Mouse (Mus musculus) liver, embryonic 16.5 days (tissue): ENCODE measurements around the gene Gm37240. TPM values are rescaled to one million over a fixed set of nuclear protein-coding genes. Genes with fewer than 3 reads are reported as not detected.
A peak's percentile ranks its signal among the peaks of the same experiment; 100 is the strongest.

Experiments
- ATAC-seq: fragments of 200-750 bp; cut with Nextera tagmentation; 2 replicates; pipeline ENCODE4 v1.8.0; 2017; ENCODE audit warnings: low read depth, mild to moderate bottlenecking, moderate number of reproducible peaks, moderate library complexity
- H3K27ac ChIP-seq: fragments of 300-500 bp; sonication (generic); 2 replicates; pipeline ENCODE4 v1.5.1; 2014; ENCODE audit warnings: mild to moderate bottlenecking, low read length
- H3K27me3 ChIP-seq: fragments of 300-500 bp; sonication (generic); 2 replicates; pipeline ENCODE4 v1.6.1; 2014; ENCODE audit warnings: low read depth, low read length, mixed read lengths; ENCODE audit not compliant: control insufficient read depth, insufficient read depth
- H3K36me3 ChIP-seq: fragments of 300-500 bp; sonication (generic); 2 replicates; pipeline ENCODE4 v1.6.1; 2014; ENCODE audit warnings: mild to moderate bottlenecking; ENCODE audit not compliant: control insufficient read depth, insufficient read depth
- H3K4me1 ChIP-seq: fragments of 300-500 bp; sonication (generic); 2 replicates; pipeline ENCODE4 v1.6.1; 2014; ENCODE audit warnings: low read depth, low read length, mixed read lengths; ENCODE audit not compliant: control insufficient read depth
- H3K4me2 ChIP-seq: fragments of 300-500 bp; sonication (generic); 2 replicates; pipeline ENCODE4 v1.6.1; 2014; ENCODE audit warnings: low read depth, low read length, mixed read lengths
- H3K4me3 ChIP-seq: fragments of 300-500 bp; sonication (generic); 2 replicates; pipeline ENCODE4 v1.5.1; 2014; ENCODE audit warnings: low read depth, mild to moderate bottlenecking, low read length
- H3K9ac ChIP-seq: fragments of 300-500 bp; sonication (generic); 2 replicates; pipeline ENCODE4 v1.6.1; 2014; ENCODE audit warnings: low read depth, low read length
- H3K9me3 ChIP-seq: fragments of 300-500 bp; sonication (generic); replicated peaks from 2 replicates; pipeline ENCODE4 v1.6.1; 2016; ENCODE audit warnings: low read length; ENCODE audit not compliant: control insufficient read depth
- WGBS: fragments of 180-500 bp; shearing (Covaris S2); extraction: QIAGEN DNeasy Blood & Tissue Kit; methylation state at CpG from one replicate; pipeline ENCODE4 v1.1.7; 2014; ENCODE audit not compliant: insufficient replicate concordance; 5-methylcytosine and 5-hydroxymethylcytosine counted together
- polyA plus RNA-seq: library from polyadenylated mRNA; unstranded; fragments of >200 nt; fragmentation: Nextera tagmentation; extraction: Ambion mirVana; gene quantifications from 2 replicates; pipeline ENCODE4 v1.2.1, GENCODE M21; 2015

Gm37240 gene
- polyA plus RNA-seq, 1 experiment from 2014 or later = 0.65 TPM

DNA sequence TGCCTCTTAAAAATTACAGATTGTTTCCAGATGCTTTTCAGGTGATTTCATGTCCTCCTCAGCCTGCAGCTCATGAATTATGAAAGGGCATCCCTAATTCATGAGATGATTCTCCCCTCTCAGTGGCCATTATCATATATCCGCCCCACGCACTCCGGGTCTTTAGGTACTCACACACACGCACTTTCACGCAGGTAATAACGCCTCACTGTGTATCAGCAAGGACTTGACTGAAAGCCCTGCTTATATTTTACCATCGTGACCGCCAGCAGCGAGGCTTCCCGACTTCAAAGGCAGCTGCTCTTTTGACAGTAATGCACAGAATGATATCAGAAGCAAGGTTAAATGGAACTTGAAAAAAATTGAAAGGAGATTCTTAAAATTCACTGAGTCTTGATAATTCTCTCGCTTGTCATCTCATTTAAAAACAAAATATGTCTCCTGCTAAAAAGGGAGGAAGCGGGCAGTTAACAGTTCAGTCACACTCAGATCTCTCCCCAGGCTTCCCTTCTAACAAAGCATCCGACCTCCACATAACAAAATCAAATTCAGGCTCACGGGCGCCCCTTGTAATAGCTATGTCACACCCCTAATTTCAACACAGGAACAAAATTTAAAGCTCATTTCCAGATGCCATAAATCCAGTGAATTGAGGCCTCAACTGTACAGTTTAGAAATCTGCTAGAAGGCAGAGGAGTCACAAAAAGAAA, 66.3 kb downstream of the Gm37240 start:
- no peak overlapping the region for H3K4me2 ChIP-seq
- no peak overlapping the region for H3K9ac ChIP-seq
- no peaks in the 10 kb centered on the region for H3K27me3 ChIP-seq
- H3K9me3 ChIP-seq = no peaks in the 10 kb centered on the region
- H3K4me1 ChIP-seq = no peaks in the 10 kb centered on the region
- ATAC-seq = no peak
- WGBS = 73% methylated on average over 15 of the region's 15 CpGs
- H3K27ac ChIP-seq = no peak overlapping the region
- no peak overlapping the region for H3K4me3 ChIP-seq
- H3K36me3 ChIP-seq = no peaks in the 10 kb centered on the region

DNA sequence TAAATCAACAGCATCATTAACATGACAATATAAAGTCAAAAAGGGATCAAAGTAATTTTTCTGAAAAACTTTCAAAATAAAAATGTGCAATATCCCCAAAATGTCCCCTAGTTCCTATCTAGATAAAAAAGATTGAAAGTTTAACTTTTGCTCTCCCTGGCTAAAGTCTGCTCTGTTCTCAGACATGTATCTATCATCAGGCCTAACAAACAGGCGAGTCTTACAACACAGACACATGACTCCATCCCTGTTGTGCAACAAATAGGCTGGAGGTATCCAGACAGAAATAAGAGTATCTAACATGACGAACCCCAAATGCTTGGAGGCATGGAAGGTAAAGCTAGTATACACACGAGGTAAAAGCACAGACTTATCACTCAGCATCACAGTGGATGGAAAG, 68.0 kb downstream of the Gm37240 start:
- H3K9ac ChIP-seq = no peak overlapping the region
- H3K4me1 ChIP-seq = no peaks in the 10 kb centered on the region
- no peak overlapping the region for H3K27ac ChIP-seq
- no peaks in the 10 kb centered on the region for H3K9me3 ChIP-seq
- no peaks in the 10 kb centered on the region for H3K27me3 ChIP-seq
- 45% methylated on average over 3 of the region's 3 CpGs for WGBS
- no peak overlapping the region for H3K4me3 ChIP-seq
- no peak overlapping the region for H3K4me2 ChIP-seq
- H3K36me3 ChIP-seq = no peaks in the 10 kb centered on the region
- ATAC-seq = no peak

DNA sequence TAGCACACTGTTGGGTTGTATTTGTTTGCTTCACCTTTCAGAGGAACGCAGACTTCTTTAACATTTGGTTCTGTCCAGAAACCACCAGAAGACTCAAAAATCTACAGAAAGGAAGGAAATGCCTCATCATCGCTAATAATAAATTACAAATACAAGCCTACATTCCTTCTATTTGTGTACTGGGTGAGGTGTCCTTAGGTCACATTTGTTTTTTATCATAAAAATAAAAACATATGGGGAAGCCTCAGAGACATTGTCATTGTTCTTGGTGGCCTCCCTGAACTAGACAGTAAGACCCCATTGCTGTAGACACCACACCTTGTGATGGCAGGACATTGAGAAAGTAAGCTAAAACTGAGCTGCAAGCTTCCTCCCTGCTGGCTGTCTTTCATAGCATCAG, 70.1 kb downstream of the Gm37240 start, which contains the start of gene Fam160a1:
Gene Fam160a1, minus strand, starts transcription at position 101 of the 400 bp plus-strand sequence.
- Histone ChIP-seq H3K27me3 (no peaks in the 10 kb centered on the region), H3K4me3 (no peak within 1 kb of the TSS), H3K27ac (no peak within 1 kb of the TSS), H3K4me2 (no peak within 1 kb of the TSS), H3K4me1 (peaks cover 2% of the 10 kb centered on the region; the same call in 1 of the 2 replicates), H3K9me3 (no peaks in the 10 kb centered on the region), H3K9ac (no peak within 1 kb of the TSS), H3K36me3 (no peaks in the 10 kb centered on the region)
- ATAC-seq = no peak
- 65% methylated on average over 2 of the region's 2 CpGs for WGBS

DNA sequence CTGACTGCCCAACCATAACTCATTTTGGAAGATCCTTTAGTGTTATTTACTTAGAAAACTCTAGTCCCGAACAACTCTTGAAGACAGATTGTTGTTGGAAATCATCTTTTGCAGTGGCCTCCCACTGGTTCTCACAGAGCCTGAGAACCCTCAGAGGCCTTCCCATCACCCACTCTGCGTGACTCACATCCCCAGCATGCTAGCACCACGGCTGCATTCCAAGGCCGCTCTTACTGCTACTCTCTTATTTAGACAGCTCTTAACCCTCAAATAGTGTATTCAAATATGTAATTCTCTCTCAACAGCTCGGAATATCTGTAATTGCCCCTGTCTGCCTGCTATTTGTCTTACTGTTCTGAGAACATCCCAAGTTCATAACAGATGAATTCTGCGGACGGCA, 73.1 kb downstream of the Gm37240 start:
- Histone ChIP-seq H3K27ac (no peak overlapping the region), H3K4me2 (no peak overlapping the region), H3K4me3 (no peak overlapping the region), H3K27me3 (no peaks in the 10 kb centered on the region), H3K4me1 (peaks cover 2% of the 10 kb centered on the region; the same call in 1 of the 2 replicates), H3K9me3 (no peaks in the 10 kb centered on the region), H3K9ac (no peak overlapping the region), H3K36me3 (no peaks in the 10 kb centered on the region)
- ATAC-seq = no peak
- 60% methylated on average over 7 of the region's 7 CpGs for WGBS

DNA sequence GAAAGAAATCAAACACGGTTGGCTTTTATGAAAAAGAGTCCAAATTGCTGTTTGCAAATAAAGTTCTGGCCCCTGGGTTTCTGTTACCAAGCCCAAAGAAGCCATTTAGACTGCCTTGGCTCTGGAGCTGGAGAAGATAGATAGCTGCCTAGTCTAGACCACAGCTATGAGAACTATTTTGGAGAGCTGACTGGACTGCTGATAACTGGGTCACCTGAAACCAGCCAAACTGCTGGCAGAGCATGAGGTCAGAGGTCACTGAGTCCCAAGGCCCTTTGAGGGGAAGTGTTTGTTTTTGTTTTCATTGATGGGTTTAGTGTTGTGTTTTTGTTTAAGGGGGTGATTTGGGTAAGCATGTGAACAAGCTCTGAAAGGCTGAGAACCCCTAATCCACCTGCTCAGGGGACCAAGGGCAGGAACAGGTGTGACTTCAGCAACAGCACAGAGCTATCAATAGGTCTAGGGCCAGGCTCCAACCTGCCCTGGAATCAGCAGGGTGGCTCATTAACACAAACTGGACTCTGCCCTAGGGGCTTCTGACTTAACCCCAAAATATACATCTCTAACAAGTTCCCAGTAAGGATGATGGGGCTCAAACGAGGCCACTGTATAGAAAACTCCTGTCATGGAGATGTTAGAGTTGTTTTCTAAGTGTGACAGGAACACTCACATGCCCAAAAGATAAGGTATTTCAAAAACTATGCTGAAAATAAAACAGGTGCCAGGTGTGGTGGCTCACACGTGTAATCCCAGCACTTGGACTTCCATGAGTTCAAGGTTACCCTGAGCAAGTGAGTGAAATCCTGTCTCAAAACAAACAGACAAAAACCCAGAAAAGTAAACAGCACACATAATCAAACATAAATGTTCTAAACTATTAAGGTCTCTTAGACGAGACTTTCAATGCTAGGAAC, 74.0 kb downstream of the Gm37240 start:
- Histone ChIP-seq H3K27ac (no peak overlapping the region), H3K27me3 (no peaks in the 10 kb centered on the region), H3K9ac (no peak overlapping the region), H3K4me1 (peaks cover 2% of the 10 kb centered on the region; the same call in 1 of the 2 replicates), H3K36me3 (no peaks in the 10 kb centered on the region), H3K4me2 (no peak overlapping the region), H3K4me3 (no peak overlapping the region), H3K9me3 (no peaks in the 10 kb centered on the region)
- peak; percentile 54; the same call in 1 of the 2 replicates for ATAC-seq
- 43% methylated on average over 4 of the region's 4 CpGs for WGBS

DNA sequence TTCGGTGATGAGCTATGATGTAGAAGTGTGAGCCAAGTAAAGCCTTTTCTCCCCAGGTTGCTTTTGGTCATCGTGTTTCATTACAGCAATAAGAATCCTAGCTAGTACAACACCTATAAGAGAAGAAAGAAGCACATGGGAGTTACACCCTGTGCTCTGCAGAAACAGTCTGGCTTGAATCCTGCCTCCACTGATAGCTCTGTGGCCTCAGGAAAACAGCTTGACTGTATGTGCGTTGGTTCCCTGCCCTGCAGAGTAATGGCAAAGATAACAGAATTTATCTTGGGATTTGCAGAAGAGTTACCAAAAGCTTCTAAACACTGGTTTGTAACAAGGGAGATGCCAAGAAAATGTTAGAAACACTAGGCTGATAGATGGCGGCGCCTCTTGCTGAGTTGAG, 75.3 kb downstream of the Gm37240 start:
- Histone ChIP-seq H3K4me1 (peaks cover 2% of the 10 kb centered on the region; the same call in 1 of the 2 replicates), H3K9me3 (no peaks in the 10 kb centered on the region), H3K4me3 (no peak overlapping the region), H3K27me3 (no peaks in the 10 kb centered on the region), H3K4me2 (no peak overlapping the region), H3K9ac (no peak overlapping the region), H3K27ac (no peak overlapping the region), H3K36me3 (no peaks in the 10 kb centered on the region)
- ATAC-seq = no peak
- 45% methylated on average over 5 of the region's 5 CpGs for WGBS

DNA sequence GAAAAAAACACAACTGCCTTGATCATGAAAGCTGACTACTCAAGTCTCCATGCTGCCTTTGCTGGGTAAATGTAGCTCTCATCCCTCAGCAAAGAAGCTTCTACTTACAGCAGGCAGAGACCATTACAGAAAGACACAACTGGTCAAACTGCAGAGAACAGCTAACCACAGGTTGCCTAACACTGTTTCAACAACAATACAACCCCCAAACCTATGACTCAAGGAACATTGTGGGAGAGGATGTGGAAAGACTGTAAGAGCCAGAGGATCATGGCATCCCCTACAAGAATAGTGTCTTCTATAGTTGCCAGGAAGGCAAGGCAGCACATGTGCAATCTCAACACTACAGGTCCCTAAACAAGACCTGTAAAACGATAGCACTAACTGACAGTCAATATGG, 94.2 kb downstream of the Gm37240 start:
- no peak overlapping the region for H3K4me2 ChIP-seq
- H3K4me3 ChIP-seq = no peak overlapping the region
- 47% methylated on average over 1 of the region's 1 CpGs for WGBS
- ATAC-seq = no peak
- no peak overlapping the region for H3K9ac ChIP-seq
- no peaks in the 10 kb centered on the region for H3K9me3 ChIP-seq
- no peaks in the 10 kb centered on the region for H3K27me3 ChIP-seq
- no peaks in the 10 kb centered on the region for H3K4me1 ChIP-seq
- H3K27ac ChIP-seq = no peak overlapping the region
- H3K36me3 ChIP-seq = no peaks in the 10 kb centered on the region

DNA sequence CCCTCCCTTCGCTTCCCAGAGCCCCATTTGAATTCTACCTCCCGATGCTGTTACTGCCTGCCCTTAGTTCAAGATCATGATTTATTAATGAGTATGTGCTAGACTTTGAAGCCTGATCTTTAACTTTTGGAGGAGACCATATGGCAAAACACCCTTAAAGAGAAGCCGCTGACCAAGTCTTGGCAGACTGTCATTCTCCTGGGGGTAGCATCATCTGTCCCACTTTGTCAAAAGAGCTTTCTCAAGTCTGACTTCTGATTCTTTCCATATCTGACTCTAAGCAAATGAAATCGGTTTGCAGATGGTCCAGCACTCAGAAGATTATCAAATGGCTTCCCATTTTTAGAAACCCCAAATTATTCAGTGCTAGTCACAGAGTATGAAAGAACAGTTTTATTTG, 97.6 kb downstream of the Gm37240 start:
- Histone ChIP-seq H3K9ac (no peak overlapping the region), H3K4me2 (no peak overlapping the region), H3K36me3 (no peaks in the 10 kb centered on the region), H3K4me1 (no peaks in the 10 kb centered on the region), H3K9me3 (no peaks in the 10 kb centered on the region), H3K27me3 (no peaks in the 10 kb centered on the region), H3K27ac (no peak overlapping the region), H3K4me3 (no peak overlapping the region)
- WGBS = 64% methylated on average over 4 of the region's 4 CpGs
- ATAC-seq = no peak

DNA sequence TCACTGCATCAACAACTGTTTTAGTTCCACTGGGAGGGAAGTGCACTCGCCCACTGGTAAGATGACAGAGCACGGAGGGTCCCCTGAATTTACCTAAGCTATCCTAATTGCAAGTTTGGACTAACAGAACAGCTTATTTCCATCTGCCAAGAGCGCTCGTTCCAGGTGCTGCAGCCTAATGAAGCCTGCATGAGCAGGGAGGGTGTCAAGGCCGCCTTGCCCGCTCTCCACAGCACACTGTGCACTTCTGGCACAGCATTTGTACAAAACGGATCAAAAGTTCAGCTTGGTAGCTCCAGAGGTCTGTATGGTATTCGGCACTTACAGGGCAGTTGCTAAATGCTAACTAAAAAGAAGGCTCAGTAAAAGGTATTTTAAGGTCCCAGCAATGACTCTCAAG, 100.8 kb downstream of the Gm37240 start:
- Histone ChIP-seq H3K4me2 (no peak overlapping the region), H3K4me3 (no peak overlapping the region), H3K9ac (no peak overlapping the region), H3K9me3 (no peaks in the 10 kb centered on the region), H3K4me1 (no peaks in the 10 kb centered on the region), H3K27ac (no peak overlapping the region), H3K36me3 (no peaks in the 10 kb centered on the region), H3K27me3 (no peaks in the 10 kb centered on the region)
- WGBS = 63% methylated on average over 8 of the region's 8 CpGs
- ATAC-seq = no peak
